Mouse (Mus musculus) kidney, postnatal 0 days (tissue): ENCODE results near the gene Rapgef5. TPM values are rescaled to one million over a fixed set of nuclear protein-coding genes. Genes with fewer than 3 reads are reported as not detected.

ENCODE experiments used
- ATAC-seq: fragments of 200-750 bp; cut with Nextera tagmentation; replicated peaks from 2 replicates; pipeline ENCODE4 v1.8.0; 2017; ENCODE audit warnings: low read depth, moderate number of reproducible peaks, moderate TSS enrichment, moderate library complexity; ENCODE audit not compliant: low FRiP score
- DNase-seq: peaks from one replicate; pipeline ENCODE4 v3.0.0-alpha.2; 2016; ENCODE audit warnings: low spot score
- H3K27ac ChIP-seq: fragments of 300-500 bp; sonication (generic); 2 replicates; pipeline ENCODE4 v1.5.1; 2014; ENCODE audit warnings: mild to moderate bottlenecking
- H3K27me3 ChIP-seq: fragments of 300-500 bp; sonication (generic); 2 replicates; pipeline ENCODE4 v1.6.1; 2014; ENCODE audit warnings: low read length, mixed read lengths; ENCODE audit not compliant: insufficient read depth
- H3K36me3 ChIP-seq: fragments of 300-500 bp; sonication (generic); 2 replicates; pipeline ENCODE4 v1.6.1; 2014; ENCODE audit warnings: low read length, mixed read lengths; ENCODE audit not compliant: insufficient read depth
- H3K4me1 ChIP-seq: fragments of 300-500 bp; sonication (generic); replicated peaks from 2 replicates; pipeline ENCODE4 v1.6.1; 2014; ENCODE audit warnings: antibody characterized with exemption, low read length, mixed read lengths; ENCODE audit not compliant: insufficient read depth
- H3K4me2 ChIP-seq: fragments of 300-500 bp; sonication (generic); 2 replicates; pipeline ENCODE4 v1.6.1; 2014; ENCODE audit warnings: mild to moderate bottlenecking, low read length, moderate library complexity, mixed read lengths
- H3K4me3 ChIP-seq: fragments of 300-500 bp; sonication (generic); replicated peaks from 2 replicates; pipeline ENCODE4 v1.5.1; 2014; ENCODE audit warnings: low read depth, low read length
- H3K9ac ChIP-seq: fragments of 300-500 bp; sonication (generic); 2 replicates; pipeline ENCODE4 v1.6.1; 2014; ENCODE audit warnings: low read depth, low read length
- H3K9me3 ChIP-seq: fragments of 300-500 bp; sonication (generic); replicated peaks from 2 replicates; pipeline ENCODE4 v1.6.1; 2016; ENCODE audit warnings: low read length, inconsistent platforms, mixed read lengths
- CTCF ChIP-seq: IDR thresholded peaks from 2 replicates; pipeline ENCODE4 v1.5.1; 2016; ENCODE audit warnings: antibody characterized with exemption, low read depth, mild to moderate bottlenecking, moderate library complexity
- WGBS: fragments of 180-500 bp; shearing (Covaris S2); extraction: QIAGEN DNeasy Blood & Tissue Kit; methylation state at CpG from one replicate; pipeline ENCODE4 v1.1.7; 2014; 5-methylcytosine and 5-hydroxymethylcytosine counted together
- polyA plus RNA-seq: library from polyadenylated mRNA; unstranded; fragments of >200 nt; fragmentation: Nextera tagmentation; extraction: Ambion mirVana; gene quantifications from 2 replicates; pipeline ENCODE4 v1.2.1, GENCODE M21; 2015

Rapgef5 gene
- polyA plus RNA-seq, 1 experiment from 2014 or later: 14.9 TPM

- Histone ChIP-seq H3K4me3 (no peak overlapping the region), H3K9ac (no peak overlapping the region), H3K36me3 (no peaks in the 10 kb centered on the region), H3K4me2 (no peak overlapping the region), H3K27me3 (no peaks in the 10 kb centered on the region), H3K4me1 (no peaks in the 10 kb centered on the region), H3K9me3 (no peaks in the 10 kb centered on the region), H3K27ac (no peak overlapping the region)
- no peak for ATAC-seq
- WGBS: 84% methylated on average over 3 of the region's 3 CpGs
- no peak for TF ChIP-seq CTCF
- no peak for DNase-seq
Measured at GRCm38 (mm10) chr12:117612715-117613114, 96.4 kb downstream of the Rapgef5 start.

GRCm38 (mm10) chr12:117619523-117620023, 103.3 kb downstream of the Rapgef5 start:
- ATAC-seq (no peak), DNase-seq (no peak)
- TF ChIP-seq CTCF: no peak
- Histone ChIP-seq H3K36me3 (no peaks in the 10 kb centered on the region), H3K27ac (no peak overlapping the region), H3K9ac (no peak overlapping the region), H3K4me1 (no peaks in the 10 kb centered on the region), H3K9me3 (no peaks in the 10 kb centered on the region), H3K27me3 (no peaks in the 10 kb centered on the region), H3K4me3 (no peak overlapping the region), H3K4me2 (no peak overlapping the region)
- WGBS: 62% methylated on average over 4 of the region's 4 CpGs

- H3K4me2 ChIP-seq: no peak overlapping the region
- 58% methylated on average over 2 of the region's 2 CpGs for WGBS
- no peaks in the 10 kb centered on the region for H3K4me1 ChIP-seq
- H3K27me3 ChIP-seq: no peaks in the 10 kb centered on the region
- ATAC-seq (no peak), DNase-seq (no peak)
- no peak overlapping the region for H3K9ac ChIP-seq
- no peaks in the 10 kb centered on the region for H3K9me3 ChIP-seq
- TF ChIP-seq CTCF: no peak
- H3K27ac ChIP-seq: no peak overlapping the region
- H3K36me3 ChIP-seq: no peaks in the 10 kb centered on the region
- no peak overlapping the region for H3K4me3 ChIP-seq
Measured at GRCm38 (mm10) chr12:117622972-117623371, 106.7 kb downstream of the Rapgef5 start.

GRCm38 (mm10) chr12:117627311-117627710, 111.0 kb downstream of the Rapgef5 start:
- Histone ChIP-seq H3K4me2 (no peak overlapping the region), H3K27ac (0 out of 2 replicates have a peak overlapping the region, but pooled peaks have one; percentile 13), H3K9me3 (no peaks in the 10 kb centered on the region), H3K4me1 (no peaks in the 10 kb centered on the region), H3K4me3 (no peak overlapping the region), H3K9ac (no peak overlapping the region), H3K36me3 (no peaks in the 10 kb centered on the region), H3K27me3 (no peaks in the 10 kb centered on the region)
- ATAC-seq (no peak), DNase-seq (no peak)
- TF ChIP-seq CTCF: no peak
- WGBS: 24% methylated on average over 2 of the region's 2 CpGs

GRCm38 (mm10) chr12:117628321-117629093, 112.2 kb downstream of the Rapgef5 start:
- Histone ChIP-seq H3K4me2 (no peak overlapping the region), H3K27ac (no peak overlapping the region), H3K4me1 (no peaks in the 10 kb centered on the region), H3K9me3 (no peaks in the 10 kb centered on the region), H3K4me3 (no peak overlapping the region), H3K9ac (no peak overlapping the region), H3K27me3 (no peaks in the 10 kb centered on the region), H3K36me3 (no peaks in the 10 kb centered on the region)
- no peak for TF ChIP-seq CTCF
- WGBS: 75% methylated on average over 18 of the region's 18 CpGs
- DNase-seq (no peak), ATAC-seq (no peak)

GRCm38 (mm10) chr12:117632133-117632532, 115.9 kb downstream of the Rapgef5 start:
- H3K27me3 ChIP-seq: no peaks in the 10 kb centered on the region
- no peaks in the 10 kb centered on the region for H3K9me3 ChIP-seq
- DNase-seq (no peak), ATAC-seq (no peak)
- no peak for TF ChIP-seq CTCF
- no peak overlapping the region for H3K4me3 ChIP-seq
- H3K4me2 ChIP-seq: no peak overlapping the region
- WGBS: 62% methylated on average over 1 of the region's 1 CpGs
- H3K27ac ChIP-seq: no peak overlapping the region
- no peaks in the 10 kb centered on the region for H3K4me1 ChIP-seq
- H3K36me3 ChIP-seq: no peaks in the 10 kb centered on the region
- H3K9ac ChIP-seq: no peak overlapping the region
